Mouse (Mus musculus) thymus, postnatal 36 days (tissue): Measurements from ENCODE around the gene Dab2ip.

Experiments used
- DNase-seq, 2 experiments: peaks; one replicate each; pipeline ENCODE4 v3.0.0; 2022; ENCODE audit warnings: mixed read lengths in 2 of 2

Dab2ip gene

DNA sequence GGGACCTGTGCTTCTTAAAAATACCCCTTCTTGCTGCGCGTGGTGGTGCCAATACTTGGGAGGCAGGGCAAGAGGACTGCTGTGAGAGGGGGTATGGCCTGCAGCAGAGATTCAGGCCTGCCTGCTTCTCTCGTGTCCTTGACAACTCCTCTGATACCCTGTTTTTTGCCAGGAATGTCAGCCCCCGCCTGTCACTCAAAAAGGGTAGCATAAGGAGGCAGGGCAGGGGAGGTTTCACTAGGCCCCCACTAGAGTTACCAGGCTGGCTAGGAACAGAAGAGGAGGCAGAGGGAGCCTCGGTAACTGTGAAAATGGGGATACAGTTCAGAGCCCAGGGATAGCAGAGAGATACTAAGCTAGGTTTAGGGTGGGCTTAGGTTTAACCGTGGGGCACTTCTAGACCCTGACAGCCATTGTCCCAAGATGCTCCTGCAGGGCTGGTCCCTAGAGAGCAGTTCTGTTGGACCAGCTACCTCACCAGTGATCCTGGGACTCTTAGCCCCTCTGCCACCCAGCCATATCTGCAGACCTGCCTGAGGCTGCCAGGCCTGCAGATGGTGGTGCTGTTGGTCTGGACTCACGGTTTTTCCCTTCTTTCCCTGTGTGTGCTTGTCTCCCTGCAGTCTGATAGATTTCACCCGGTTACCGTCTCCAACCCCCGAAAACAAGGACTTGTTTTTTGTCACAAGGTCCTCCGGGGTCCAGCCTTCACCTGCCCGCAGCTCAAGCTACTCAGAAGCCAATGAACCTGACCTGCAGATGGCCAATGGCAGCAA, 161.4 kb downstream of the Dab2ip start:
- DNase-seq: no peak

DNA sequence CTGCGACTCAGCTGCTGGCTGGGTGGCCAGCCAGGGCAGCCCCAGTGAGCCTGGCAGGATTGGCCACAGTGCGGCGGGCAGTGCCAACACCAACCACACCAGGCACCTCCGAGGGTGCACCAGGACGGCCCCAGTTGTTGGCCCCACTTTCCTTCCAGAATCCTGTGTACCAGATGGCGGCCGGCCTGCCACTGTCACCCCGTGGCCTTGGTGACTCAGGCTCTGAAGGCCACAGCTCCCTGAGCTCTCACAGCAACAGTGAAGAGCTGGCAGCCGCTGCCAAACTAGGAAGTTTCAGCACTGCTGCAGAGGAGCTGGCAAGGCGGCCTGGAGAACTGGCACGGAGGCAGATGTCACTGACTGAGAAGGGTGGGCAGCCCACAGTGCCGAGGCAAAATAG, 162.0 kb downstream of the Dab2ip start:
- no peak for DNase-seq

DNA sequence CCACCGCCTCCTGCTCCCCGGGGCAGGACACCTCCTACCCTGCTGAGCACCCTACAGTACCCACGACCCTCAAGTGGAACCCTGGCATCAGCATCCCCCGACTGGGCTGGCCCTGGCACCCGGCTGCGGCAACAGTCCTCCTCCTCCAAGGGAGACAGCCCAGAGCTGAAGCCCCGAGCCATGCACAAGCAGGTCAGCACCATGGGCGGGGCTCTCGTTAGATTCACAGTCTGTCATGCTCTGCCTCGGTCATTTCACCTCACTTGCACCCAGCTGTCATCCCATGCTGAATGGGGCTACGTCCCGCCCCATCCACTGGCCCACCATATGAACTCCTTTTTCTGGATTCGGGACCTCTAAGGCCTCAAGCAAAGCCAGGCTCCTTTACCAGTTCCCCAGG, 162.5 kb downstream of the Dab2ip start:
- DNase-seq: no peak

DNA sequence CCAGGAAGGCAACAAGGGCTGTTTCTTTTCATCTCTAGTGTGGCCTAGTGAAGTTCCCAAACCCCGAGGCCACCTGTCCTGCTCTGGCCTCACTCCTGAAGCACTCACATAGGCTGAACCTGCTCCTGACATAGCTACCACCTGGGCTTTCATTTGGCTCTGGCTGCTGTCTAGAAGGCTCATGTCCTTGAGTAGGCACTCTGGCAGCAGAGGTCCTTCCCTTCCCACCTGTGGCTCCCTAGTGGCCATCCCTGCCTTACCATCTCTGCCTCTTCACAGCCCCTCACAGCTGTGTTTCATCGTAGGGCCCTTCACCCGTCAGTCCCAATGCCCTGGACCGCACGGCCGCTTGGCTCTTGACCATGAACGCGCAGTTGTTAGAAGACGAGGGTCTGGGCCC, 162.9 kb downstream of the Dab2ip start:
- DNase-seq: no peak

DNA sequence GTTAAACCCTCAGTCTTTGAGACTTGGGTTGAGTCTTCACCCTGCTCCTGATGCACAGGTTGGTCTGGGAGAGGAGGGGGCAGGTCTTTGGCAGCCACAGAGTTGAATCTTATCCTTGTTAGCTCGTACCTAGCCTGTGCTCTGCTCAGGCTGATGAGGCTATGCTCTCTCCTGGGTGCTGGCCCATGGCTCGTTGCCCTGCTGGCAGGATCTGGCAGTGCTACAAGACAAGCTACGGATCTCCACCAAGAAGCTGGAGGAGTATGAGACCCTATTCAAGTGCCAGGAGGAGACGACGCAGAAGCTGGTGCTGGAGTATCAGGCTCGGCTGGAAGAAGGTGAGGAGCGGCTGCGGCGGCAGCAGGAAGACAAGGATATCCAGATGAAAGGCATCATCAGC, 164.8 kb downstream of the Dab2ip start:
- DNase-seq: no peak

DNA sequence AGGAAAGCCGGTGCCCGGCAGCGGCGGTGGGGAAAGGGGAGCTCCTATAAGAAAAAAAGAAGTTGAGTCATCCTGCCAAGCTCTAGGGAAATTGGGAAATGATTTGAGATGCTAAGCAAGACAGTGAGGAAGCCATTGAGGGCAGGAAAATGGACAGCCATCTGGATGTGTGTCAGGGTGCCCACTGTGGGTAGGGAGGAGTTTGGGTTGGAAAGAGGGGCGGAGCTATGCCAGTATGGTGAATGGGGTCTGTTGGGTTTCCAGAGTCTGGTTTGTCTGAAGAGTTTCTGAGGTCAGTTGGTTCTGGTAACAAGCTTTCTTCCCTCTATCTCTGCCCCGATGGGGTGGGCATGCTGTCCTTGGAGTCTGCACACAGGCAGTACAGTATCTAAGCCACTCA, 165.2 kb downstream of the Dab2ip start:
- no peak for DNase-seq

DNA sequence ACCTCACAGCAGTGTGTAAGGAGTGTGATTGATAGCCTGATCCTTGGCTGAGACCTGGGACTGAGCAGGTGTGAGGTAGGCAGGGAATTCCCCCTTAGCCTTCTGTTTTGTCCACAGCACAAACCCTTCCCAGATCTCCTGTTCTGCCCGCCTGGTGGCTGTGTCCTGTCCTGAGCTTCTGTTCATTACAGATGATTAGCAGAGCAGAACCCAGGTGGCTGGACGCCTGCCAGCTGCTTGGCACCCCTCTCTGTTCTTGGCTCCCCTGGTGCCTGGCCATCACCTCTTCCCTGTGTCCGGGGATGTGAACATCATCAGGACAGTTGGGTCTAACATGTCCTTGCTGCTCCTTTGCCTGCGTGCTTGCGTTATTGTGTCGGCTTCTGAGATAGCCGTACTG, 165.6 kb downstream of the Dab2ip start:
- DNase-seq: no peak

DNA sequence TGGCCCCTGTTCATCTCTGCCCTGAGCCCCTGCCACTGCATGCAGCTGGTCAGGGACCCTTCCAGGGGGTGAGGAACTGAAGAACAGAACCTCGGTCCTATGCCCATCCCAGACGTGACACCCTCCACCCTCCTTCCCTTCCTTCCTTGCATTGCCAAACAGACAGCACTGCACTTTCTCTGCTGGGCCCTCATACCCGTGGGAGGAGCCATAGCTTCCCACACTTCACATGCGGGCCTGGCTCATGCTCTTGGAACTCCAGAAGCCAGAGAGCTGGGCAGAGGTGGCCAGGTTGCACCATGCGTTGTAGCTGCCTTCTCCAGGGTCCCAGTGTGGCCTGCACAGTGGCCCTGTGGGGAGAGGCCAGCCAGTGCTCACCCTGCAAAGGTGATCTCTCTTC, 170.6 kb downstream of the Dab2ip start:
- DNase-seq: no peak

DNA sequence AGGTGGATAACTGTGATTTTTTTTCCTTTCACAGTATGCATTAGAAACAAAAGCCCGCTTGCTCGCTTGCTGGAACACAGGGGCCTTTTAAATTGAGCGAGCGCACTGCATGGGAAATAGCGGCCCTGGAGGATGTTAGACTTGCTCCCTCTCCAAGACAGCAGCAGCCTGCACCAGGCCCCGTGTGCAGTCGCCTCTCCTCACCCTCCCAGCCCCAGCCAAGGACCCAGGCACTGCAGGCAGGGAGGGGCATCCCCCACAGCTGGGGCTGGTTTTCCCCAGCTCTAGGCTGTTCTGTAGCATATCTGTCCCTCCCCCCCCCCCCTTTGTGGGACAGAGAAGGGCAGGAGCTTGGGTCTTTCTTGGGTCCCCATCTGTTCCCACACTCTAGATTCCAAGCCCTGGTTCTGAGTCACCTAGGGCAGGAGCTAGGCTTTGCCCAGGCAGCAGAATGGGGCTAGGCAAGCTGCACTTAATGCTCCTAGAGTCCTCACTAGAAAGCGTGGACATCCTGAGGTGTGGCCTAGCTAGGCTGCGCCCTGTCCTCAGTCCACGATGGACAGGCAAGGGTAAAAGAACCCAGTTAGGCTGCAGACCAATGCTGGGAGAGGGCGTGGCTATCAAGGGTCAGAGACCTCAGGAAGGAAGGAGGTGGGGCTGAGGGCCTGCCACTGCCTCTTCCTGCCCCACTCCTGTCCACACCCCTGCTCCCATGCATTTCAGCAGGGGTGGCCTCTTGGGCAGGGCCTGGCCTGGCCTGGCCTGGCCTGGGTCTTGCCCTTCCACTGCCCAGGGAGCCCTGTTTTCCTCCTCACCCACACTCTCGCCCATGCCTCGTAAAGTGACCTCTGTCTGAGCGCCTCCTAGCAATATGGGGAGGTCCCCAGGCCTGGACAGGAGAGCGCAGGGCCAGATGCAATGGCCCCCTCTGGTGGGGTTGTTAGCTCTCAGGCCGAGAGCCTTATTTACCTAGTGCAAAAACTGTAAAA, 171.3 kb downstream of the Dab2ip start:
- DNase-seq: no peak

DNA sequence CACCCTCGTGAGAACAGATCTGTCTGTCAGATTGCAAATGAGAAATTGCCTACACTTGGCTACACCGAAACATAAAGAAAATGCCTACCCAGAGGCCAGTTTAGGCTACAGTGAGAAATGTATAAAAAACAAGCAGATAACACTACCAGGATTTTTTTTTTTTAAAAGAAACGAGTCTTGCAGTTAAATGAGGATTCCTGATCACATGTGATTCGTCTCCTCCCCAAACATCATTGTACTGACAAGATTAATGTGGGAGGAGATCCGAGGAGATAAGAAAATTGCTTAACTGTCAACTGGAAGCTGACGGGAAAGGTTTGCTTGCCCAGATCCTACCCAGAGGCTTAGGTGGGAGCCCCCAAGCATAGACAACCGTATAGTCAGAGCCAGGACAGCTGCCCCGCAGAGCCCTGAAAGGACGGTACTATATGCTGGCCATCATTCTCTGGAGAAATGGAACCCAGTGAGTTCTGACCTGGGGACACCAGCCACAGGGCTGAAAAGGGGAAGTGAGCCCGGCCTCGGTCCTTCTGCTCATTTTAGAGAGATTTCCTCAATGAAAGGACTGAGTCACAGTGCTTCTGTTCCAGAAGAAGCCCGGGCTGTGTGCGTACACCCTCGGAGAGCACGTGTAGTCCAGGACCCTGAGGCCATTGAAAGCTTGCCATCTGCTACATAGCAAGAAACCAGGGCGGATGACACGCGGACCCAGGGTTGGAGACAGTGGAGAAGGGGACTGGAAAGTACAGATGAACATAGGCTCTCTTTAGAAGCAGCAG, 173.8 kb downstream of the Dab2ip start:
- DNase-seq: no peak

DNA sequence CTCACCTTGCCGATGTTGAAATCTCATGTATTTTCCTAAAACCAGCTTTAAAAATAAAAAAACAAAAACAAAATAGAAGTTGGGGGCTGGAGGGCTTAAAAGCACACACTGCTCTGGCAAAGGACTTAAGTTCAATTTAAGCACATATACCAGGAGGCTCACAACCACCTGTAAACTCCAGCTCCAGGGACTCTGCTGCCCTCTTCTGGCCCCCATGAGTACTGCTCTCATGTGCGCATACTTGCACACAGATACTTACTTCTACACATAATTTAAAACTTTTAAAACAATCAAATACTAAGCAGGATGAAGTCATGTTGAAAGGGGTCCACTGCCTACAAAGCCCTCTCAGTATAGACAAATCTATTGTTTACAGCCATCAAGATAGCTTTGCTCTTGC, 176.9 kb downstream of the Dab2ip start:
- DNase-seq: peak in 1 of 2 experiments; percentile 19

DNA sequence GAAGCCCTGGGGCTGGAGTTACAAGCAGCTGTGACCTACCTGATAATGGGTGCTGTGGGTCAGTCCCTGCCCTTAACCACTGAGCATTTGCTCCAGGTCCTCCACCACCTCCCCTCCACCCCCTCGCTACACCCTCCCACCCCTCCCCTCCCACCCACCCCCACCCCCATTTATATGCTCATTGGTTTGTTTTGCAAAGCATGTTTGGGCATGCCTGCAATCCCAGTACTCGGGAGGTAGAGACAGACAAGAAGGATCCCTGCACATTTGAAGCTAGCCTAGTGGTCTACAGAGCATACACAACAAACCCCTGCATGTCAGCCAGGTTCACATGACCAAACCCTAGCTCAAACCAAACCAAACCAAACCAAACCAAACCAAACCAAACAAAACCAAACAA, 178.0 kb downstream of the Dab2ip start:
- DNase-seq: no peak

DNA sequence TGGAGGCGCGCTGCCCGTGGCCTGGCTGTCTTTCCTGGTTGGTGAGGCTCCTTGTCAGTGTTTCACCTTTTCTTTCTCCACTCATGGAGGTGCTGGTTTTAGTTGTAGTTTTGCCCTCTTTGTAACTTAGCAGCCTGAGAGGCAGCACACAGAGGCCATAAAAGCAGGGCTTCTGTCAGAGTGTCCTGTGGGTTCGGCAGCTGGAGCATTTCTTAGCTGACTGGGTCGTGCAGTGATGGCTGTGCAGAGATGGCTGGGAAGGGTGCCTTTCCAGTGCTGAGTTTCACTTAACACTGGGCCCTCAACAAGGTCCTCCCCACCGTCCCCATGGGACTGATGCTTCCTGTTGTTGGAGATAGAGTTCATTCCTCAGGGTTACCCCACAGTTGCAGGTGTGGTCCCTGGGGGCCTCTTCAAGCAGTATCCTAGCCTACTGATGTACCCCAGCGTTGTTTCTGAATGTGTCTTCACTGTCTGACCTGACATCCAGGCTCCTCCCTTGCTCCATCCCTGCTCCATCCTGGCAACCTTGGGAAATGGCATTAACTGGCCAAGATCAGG, 179.5 kb downstream of the Dab2ip start:
- DNase-seq: no peak

DNA sequence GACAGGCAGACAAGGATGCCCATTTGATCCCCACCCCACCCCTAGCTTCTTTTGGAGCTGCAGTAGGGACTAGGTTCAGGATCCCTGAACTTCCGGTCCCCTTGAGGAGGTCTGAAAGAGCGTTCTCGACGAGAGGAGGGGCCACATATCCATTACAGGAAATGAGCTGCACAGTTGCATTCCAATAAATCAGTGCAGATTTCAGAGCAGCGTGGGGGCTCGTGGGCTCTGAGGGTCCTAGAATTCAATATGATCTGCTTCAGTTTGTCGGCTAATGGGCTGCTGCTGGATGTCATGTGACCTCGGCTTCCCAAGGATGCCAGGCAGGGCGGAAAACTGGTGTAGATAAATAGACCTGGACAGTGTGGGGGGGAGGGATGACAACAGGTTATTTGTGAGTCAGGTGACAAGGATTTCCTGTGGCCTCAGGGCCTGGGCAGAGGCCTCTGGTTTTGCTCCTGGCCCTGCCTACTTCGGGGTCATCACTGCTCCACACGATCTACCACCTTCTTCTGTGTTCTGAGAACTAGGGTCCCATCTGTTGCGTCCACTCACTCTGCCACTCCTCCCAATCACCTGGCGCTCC, 181.7 kb downstream of the Dab2ip start:
- DNase-seq: no peak

DNA sequence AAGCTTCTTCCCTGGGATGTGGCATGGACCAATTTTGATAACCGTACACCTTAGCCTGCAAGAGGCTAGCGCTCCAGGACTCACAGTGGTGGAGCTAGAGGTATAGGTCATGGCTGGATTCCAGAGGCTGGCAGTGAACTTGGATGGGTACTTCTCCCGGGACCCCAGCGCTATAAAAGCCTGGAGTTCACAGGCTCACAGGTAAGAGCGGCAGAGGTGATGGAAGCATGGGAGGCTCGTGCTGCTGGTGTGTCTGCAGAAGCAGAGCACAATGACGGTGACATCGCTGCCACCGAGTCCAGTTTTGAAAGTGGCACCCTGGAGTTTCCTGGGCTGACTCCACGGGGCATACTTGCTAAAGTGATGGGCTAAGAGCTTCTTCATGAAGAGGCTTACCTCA, 187.8 kb downstream of the Dab2ip start:
- no peak for DNase-seq

DNA sequence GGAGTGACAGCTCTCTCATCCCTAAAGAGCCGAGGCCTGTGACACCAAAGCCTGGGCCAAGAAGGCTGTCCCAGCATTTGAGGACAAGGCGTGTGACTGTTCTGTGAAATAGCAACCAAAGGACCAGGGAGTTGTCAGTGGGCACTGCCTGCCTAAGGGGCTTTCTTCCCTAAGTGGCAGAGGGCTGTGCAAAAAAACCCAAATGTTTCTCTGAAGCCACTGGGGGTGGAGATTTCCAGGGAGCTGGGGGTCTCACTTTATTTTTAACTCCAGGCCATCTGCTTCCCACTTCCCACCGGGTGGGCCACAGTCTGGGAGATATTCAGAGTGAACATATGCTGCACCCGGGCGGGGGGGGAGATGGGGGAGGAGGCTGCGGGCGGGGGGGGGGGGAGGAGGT, 188.6 kb downstream of the Dab2ip start:
- no peak for DNase-seq

DNA sequence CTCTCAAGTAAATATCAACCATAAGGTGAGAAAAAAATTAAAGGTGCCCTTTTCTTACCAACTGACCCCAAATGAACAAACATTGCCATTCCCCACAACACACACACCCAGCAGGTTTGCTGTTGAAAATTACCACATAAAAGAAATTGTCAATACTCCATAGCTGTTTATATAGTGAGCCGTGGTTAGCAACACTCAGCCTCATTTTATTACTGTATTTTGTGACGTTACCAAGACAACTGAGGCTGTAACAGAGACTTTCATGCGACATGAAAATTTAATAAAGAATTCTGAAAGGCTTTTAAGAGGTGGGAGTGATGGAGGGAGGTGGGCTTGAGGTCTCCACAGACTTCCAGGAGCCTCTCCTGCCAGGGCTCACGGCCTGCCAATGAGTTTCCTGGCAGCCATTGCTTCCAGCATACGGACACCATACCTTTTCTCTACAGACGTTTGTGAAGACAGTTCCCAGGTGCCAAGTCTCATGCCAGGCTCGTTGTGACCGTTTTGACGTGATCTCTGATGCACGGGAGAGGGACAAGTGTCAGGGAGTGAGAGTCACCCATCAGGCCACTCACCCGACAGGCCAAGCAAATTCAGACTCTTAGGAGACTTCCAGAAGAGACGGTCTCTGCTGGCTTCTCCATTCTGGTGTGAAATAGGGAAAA, 189.4 kb downstream of the Dab2ip start:
- DNase-seq: no peak

DNA sequence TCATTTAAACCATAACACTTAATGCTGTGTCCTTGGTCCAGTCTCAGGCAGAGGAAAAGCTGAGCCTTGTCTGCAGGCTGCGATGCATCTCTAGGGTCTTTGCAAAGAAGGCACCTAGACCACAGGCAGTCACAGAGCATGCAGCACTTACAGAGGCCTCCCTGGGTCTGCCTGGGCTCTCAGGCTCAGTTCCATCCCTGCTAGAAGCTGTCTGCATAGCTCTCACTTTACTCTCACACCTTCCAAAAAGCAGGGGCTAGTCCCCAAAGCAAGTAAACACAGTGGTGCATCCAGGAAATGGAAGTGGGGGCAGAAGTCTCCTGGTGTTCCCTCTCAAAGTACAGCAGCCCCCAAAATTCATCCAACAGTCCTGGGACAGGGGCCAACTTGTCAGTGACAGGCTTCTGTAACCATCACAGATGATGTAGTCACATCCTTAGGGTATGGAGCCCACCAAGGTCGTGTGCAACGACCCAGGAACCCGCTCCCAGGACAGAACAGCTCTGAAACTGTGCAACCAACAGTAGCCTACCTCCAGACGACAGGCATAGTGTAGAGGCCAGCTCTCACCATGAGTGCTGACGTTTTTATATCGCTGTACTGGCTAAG, 192.6 kb downstream of the Dab2ip start:
- DNase-seq: no peak

DNA sequence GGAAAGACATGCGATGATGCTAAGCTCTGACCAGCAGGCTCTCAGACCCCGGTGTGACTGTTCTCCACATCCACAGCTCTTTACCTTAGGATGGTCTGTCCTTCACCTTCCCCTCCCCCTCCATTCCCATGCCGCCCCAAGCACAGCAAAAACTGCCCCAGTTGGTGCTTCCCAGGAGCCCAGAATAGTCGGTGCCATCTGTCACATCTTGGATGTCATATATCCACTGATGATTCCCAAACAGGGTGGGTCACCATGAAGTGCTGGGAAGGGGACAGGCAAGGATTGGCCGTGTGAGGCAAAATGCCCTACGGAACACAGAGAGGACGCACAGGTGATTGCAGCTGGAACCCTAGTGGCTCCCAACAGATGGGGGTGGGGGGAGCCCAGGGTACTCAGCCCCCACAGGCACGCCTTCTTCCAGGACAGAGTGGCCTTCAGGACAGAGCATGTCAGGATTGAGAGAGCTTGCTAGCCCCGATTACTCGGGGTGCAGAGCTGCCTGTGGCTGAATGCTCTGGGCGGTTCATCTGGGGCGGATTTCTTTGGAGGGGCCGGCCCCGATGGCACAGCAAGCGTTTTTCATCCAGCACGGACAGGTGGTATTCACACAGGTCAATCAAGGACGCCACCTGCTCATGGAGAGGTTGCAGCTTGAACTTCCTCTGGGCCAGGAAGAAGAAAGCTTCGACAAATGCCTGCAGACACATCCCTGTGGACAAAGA, 193.9 kb downstream of the Dab2ip start:
- no peak for DNase-seq

DNA sequence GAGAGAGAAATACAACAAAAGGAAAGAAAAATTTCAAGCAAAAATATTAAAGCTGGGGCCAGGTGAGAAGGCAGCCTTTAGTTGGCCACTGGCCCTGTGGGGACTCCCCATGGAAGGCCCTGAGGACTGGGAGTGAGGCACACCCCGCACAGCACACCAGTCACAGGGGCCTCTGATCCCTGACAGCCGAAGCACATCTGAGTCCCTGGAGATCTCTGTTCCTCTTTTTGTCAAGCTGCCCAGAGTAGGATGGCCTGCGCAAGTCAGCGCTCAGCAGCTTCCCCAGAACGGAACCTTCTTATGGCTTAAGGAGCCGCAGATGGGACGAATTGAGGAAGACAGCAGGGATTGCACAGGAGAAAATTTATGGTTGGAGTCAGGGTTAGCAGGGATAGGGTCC, 198.4 kb downstream of the Dab2ip start:
- DNase-seq: no peak

DNA sequence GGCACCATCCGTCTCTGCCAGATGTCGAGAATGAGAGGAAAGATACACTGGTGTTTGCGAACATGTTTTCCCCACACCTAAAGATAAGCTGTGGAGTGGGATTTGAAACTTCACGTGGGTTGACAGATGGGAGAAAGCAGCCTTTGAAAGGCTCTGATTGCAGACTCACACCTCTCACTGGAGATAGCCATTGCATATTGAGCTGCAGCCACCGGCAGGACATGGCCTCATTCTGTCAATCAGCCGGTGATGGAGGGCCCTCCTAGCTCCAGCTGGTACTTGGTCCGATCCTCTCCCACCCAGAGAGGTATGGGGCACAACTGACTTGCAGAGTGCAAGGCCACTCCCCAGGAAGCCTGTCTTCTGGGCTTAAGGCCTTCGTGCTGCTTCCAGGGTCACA, 202.3 kb downstream of the Dab2ip start:
- no peak for DNase-seq
